Mouse (Mus musculus): ENCODE measurements at regions not wholly inside any gene's neighbourhood (a gene's known extent, or its start where the extent isn't known, plus 50 kb on each side); places are given as distances from the start of the nearest gene placed in this dataset.
"Not testable (repeated sequence)": the region's sequence is repeated elsewhere in the genome, so short reads cannot be mapped to it uniquely, and the experiment has no call there.

DNA sequence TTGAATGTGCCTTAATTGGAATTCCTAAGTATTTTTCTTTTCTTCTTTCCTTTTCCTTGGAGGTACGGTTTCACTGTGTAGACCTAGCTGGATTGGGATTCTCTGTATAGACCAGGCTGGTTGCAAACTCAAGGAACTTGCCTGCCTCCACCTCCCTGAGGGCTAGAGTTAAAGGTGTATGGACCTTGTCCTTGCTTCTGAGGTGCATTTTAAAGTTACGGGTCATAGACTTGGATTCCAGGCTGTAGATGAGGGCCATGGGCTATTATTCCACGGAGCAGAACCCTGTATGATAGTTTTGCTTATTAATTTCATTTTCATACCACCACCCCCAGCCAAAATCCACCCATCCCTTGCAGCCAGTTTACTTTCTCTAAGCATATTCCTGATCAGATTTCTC lies 50.7 kb upstream of the Wdr26 start:
- DNase-seq (ENCODE audit: low read depth, low spot score), result no peak

DNA sequence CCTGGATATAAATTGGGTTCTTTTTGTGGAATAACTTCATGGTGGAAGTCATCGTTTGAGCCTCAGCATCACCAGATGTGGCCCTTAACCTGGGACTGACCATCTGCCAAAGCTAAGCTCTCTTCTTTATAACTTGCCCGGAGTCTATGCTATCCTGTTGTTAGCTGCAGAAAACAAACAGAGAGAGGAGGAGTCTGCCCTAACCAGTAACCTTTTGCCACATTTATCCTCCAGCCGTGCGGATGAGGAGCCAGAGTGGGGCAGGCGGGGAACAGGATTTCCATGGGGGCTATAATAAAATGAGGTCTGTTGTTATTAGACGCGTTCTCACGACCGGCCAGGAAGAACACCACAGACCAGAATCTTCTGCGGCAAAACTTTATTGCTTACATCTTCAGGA lies 51.4 kb upstream of the Wdr26 start:
- DNase-seq (ENCODE audit: low read depth, low spot score), result no peak

DNA sequence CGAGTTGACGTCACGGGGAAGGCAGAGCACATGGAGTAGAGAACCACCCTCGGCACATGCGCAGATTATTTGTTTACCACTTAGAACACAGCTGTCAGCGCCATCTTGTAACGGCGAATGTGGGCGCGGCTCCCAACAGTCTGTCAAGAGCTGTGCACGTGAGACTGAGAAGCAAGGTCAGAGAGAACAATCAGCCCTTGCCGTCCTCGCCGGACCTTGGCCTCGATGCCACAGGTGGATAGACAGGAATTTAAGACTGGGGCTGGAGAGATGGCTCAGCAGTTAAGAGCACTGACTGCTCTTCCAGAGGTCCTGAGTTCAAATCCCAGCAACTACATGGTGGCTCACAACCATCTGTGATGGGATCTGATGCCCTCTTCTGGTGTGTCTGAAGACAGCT lies 58.7 kb upstream of the Wdr26 start:
- DNase-seq (ENCODE audit: low read depth, low spot score), result not testable (repeated sequence)

DNA sequence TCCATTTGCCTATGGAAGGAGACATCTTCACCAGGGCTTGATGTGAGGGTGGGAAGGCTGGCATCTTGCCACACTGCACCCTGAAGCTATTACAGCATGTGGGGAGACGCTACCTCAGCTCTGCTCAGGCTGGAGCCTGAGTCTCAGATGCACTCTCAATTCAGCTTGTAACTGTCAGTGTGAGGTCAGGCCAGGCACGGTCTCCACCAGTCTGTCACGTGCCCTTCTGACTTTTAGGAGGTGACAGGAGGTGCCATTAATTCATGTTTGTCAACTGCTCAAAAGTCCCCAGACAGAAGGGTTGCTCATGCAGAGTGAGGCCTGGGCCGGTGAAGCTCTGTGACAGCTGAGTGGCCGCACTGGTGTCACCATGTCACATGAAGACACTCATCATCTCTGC lies 59.4 kb upstream of the Wdr26 start:
- DNase-seq (ENCODE audit: low read depth, low spot score), result no peak

DNA sequence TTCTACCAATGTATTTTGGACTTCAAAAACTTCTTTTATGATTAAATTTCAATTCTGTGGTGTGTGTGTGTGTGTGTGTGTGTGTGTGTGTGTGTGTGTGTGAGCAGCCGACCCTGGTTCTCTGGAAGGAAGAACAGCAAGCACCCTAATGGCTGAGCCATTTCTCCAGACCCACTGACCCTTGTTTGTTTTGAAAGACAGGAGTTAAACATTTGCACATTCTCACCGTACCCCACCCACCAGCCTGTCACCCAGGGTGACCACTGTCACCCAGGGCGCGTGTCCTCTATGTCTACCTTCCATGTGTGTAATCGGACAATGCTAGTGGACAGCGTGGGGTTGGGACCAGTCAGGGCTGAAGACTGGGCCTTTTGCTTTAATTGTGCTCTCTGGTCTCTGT lies 60.0 kb upstream of the Wdr26 start:
- no peak for DNase-seq (ENCODE audit: low read depth, low spot score)

DNA sequence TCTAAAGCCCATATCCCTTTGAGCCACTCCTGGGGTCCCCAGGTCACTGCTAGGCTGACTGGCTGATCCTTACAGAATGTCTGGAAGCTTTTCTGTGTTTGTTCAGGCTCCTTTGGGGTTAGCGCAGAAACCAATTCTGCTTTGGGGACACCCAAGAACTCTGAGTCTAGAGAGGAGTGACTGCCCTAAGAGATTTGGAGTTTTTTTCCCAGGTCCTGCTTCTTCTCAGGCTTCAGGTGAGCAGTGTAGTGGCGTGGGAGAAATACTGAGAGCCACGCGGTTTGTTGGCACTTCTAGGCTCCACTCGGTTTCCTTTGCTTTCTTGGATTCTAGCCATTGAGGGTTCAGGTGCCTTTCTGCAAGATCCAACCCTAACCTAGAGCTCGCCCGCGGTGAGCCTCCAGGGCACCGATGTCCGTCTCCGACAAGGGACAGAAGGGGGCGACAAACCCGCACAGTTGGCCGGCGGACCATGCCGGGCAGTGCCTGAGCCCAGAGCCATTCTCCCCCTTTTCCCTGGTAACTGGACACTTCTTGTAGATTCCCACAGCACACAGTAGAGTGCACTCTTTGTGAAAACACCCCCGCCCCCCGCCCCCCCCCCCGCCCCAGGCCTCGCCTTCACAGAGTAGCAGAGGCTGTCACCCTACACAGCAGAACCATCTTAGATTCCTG lies 61.0 kb upstream of the Wdr26 start:
- DNase-seq (ENCODE audit: low read depth, low spot score), result peak; percentile 69

DNA sequence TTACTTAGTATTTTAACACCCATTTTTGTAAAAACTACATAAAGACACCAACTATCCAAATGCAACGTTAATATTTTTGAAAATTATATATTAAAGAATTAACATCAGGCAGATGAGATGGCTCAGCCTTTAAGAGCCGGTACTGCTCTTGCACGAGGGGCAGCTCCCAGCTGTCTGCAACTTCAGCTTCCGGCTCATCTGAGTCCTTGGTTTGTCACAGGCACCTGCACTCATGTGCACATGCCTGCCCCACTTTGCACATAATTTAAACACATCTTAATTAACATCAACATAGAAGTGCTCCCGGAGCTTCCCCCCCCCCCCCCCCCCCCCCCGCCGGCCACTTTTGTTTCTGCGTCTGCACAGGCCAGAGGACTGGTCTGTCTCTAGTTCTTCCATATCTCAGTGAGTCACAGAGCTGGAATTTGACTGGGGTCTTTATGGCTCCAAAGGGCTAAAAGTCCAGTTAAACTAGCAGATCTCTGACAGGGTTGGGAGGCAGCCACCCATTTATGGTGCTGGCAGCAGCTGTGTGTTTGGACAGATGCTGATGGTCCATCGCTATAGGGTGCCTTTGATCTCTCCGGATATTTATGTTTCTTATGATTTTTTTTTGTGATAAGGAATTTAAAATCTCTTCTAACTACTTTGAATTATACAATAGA lies 61.9 kb upstream of the Wdr26 start:
- DNase-seq (ENCODE audit: low read depth, low spot score), result no peak

DNA sequence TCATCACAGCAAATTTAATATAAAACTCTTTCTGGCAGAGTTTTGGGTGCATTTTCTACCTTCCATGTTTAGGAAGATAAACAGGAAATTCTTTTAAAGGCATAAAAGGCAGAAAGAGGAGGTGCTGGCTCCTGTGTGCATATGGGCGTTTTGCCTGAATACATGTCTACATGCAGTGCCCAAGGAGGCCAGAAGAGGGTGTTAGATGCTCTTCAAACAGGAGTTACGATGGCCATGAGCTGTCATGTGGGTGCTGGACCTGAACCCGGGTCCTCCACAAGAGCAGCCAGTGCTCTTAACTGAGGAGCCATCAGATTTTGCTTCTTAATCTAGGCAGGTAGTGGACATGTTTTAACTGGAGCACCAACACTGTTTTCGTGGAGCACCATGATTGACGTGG lies 69.0 kb upstream of the Wdr26 start:
- DNase-seq (ENCODE audit: low read depth, low spot score), result peak; percentile 39

DNA sequence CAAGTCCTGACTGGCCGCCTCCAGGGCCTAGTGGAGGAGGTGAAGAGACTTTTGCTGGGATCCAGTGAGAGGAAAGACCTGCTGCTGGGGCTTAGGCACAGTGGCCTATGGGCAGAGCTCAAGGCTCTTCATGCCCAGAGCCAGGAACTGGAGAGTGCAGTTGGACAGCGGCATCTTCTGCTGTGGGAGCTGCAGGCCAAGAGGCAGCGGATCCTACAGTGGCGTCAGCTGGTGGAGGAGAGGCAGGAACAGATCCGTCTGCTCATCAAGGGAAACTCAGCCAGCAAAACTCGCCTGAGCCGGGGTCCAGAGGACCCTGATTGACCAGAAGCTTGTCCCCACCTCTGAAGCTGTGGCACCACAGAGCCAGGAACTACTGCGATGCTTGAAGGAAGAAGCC lies 69.4 kb upstream of the Cnih3 start:
- DNase-seq (ENCODE audit: low read depth, low spot score), result not testable (repeated sequence)

DNA sequence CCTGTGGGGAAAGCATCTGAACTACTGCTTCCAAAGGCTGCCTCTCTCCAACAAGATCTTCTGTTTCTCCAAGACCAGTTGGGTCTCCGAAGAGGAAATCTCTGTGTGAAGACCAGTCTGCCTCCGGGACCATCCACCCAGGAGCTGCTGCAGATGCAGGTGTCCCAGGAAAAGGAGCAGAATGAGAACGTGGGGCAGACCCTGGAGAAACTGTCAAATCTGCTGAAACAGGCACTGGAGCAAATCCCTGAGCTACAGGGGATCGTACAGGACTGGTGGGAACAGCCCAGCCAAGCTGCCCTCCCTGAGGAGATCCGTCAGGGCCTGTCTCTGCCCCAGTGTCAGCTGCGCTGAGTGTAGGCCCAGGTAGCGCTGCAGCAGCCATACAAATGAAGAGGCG lies 68.9 kb upstream of the Cnih3 start:
- not testable (repeated sequence) for DNase-seq (ENCODE audit: low read depth, low spot score)

DNA sequence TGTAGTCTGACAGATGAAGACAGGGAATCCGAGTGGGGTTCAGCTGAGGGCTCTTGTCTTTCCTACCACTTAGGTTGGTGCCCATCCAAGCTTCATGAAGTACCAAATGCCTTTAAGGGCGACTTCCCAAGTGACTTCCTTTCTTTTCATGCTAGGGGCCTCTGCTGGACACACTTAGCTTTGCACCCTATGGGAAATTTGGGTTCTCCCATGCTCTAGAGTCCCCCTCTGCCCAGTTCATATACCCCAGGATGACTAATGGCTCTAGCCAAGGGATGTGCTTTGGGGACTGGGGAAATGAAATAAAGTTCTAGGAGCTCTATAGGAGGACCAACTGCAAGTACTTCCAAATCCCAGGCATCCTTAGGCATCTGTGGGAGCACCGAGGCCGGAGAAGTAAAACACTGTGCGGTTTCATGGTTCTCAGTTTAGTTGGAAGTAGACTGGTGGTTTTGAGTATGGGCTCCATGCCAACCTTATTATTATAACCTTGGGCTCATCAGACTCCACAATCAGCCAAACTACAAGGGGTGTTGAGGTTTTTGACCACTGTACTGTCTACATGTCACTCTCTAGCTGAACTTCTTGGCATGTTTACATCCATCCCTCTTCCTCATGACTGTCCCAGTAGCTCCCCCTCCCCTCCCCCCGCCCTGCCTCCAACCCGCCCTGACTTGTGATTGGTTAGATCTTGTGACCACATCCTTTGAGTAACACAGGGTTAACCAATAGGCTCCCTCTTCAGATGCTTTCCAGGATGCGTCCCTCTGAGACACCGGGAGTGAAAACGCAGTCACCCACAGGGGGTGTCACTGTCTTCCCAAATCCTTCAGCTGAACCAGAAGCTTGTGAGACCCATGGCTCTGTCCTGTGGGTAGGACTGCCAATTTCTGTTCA lies 67.9 kb upstream of the Cnih3 start:
- peak; percentile 32 for DNase-seq (ENCODE audit: low read depth, low spot score)

DNA sequence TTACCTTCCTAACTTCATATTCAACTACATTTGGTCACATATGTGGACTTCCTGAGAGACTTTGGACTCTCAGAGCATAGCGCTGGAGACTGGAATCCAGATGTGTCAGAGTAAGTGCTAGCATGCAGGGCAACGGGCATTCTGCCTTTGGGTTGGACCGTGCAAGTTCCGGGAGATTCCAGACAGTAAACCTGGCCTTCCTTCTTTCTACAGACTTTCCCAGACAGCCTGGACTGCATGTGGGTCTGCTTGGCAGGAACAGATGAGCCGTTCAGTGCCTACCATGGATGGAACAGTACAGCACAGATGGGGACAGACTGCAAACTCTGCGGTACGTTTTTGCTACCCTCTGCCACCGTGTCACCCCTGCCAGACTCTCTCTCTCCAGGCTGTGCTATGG lies 66.8 kb upstream of the Cnih3 start:
- DNase-seq (ENCODE audit: low read depth, low spot score), result no peak

DNA sequence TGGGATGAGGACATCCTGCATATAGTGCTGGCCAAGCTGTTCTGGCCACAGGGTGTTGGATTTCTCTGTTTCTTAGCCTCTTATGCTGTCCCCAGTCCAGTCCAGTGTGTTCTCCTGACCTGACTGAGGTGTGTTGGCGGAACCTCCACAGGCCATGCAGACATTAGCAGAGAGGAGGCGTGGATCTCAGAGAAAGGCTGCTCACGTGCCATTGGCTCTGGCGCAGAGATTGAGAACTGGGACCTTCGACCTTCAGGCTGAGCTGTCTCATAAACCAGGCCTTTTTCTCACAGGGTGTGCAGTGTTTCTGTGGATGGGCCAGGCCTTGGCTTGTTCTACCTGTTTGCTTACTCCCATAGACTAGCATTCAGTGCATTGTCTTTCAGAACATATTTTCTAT lies 66.3 kb upstream of the Cnih3 start:
- no peak for DNase-seq (ENCODE audit: low read depth, low spot score)

DNA sequence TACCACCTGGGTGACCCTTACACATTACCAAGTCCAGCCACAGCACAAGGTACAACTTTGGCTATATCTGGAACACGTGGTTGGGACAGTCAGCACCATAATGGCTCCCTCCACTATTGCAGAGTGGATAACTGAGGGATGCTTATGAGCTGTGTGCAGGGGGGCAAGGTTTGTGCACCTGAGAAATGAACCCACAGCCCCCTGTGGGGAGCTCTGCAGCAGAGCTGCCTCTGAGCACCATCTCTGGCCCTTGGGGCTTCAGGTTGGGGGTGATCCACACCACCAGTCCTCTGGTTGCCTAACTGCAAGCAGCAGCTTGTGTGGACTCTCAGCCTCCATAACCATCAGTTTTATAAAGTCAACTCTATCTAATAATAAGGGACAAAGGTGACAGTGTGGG lies 65.3 kb upstream of the Cnih3 start:
- no peak for DNase-seq (ENCODE audit: low read depth, low spot score)

DNA sequence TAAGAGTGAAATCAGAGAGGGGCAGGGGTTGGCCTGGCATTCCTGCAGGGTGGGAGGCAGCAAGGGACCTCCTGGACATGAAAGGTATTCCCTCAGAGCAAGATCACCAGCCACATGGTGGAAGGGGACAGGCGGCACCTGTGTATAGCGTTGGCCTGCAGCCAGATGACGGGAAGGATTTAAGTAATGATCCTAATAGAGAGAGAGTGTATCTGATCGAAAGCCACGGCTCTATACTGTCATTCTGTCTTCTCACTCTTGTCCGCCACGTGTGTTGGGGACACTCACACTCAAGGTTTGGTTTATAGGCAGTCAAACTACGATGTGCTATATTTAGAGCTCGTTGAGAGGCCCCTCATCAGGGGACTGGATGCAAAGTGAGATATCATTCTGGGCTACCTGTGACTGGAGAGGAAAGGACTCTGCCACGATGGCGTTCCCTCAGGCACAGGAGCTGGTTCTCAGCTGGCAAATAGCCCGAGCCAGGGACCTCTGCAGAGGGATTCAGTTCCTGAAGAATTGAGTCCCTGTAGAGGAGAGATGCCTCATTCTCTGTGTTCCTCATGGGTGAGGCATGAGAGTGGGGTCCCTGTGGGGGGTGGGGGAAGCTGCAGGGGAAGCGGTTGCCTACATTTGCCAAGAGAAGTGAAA lies 62.9 kb upstream of the Cnih3 start:
- no peak for DNase-seq (ENCODE audit: low read depth, low spot score)

DNA sequence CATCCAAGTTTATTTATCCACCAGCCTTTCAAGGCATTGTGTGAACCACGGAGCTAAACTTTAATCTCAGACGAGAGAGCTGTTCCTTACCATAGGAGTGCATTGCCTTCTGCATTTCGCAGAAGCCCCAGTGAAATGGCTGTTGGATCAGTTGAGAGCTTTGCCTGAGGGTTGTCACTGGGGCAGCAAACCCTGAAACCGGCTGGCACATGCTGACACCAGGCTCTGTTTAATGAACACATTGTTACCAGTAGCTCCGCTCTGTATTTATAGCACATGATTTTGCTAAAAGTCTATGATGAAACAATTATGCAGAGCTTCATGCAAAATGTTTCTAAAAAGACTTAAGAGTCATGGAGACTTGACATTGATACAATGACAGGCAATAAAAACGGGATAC lies 61.2 kb upstream of the Cnih3 start:
- DNase-seq (ENCODE audit: low read depth, low spot score), result no peak

DNA sequence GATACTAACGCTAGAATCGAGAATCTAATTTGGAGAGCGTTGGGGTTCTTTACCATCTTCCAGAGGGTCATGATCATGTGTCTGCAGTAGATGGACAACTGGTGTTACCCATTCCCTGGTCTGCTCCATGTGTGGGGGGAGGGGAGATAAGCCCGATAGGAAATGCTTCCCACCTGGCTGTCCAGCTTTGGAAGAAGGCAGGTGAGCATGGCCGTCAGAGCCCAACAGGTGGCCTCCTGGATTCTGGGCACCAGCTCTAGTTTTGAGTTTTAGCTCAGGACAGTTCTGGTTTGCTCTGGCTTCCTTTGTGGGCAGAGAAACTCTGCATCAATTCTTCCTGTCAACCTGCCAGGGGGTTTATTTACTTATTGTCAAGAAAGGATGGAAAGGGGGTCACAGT lies 60.5 kb upstream of the Cnih3 start:
- DNase-seq (ENCODE audit: low read depth, low spot score), result no peak

DNA sequence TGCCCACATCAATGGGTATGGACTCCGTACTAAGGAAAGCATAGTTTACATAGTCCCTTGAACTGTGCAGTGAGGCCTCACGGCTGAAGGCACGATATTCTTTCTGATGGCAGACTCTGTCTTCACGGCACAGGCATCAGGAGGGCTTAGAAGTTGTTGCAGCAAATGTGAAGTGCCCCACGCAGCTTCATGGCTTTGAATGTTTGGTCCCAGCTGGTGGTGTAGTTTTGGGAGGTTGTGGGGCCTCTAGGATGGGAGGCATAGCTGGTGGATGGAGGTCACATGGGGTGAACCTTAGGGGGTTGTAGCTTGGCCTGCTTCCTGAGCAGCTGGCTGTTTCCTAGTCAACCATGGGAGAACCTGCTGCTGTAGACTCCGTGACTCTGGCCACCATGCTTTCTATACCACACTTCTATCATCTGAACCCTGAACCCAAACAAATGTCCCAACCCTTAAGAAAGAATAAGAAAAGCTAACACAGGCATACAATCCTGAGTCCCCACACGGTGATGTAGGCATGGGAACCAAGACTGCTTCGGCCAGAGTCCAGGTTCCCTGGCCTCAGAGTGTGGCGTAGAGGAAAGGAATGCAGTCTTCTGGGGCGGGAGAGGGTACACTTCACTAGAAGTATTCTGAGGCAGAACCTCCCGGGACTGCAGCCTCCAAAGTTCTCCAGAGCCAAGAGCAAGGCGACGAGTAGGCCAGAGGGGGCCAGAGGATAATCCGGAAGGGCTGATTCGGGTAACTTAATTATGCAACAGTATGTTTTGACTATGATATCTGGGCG lies 59.2 kb upstream of the Cnih3 start:
- DNase-seq (ENCODE audit: low read depth, low spot score), result no peak

DNA sequence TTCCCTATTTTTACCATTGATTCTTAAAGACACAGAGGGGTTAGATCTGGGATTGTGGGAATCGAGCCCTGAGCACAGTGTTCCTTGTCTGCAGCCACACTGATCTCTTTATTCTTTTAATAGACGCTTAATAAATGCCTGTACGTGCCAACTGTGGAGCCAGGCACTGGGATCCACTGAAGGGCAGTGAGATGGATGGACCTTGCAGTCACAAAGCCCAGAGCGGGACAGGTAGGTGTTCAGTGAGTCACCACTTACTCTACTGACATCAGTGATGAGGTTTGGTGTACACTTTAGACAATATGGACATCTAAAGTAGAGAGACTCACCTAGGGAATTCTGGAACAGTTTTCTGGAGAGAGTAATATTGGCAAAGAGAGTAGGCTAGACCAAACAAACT lies 56.8 kb upstream of the Cnih3 start:
- DNase-seq (ENCODE audit: low read depth, low spot score), result no peak

DNA sequence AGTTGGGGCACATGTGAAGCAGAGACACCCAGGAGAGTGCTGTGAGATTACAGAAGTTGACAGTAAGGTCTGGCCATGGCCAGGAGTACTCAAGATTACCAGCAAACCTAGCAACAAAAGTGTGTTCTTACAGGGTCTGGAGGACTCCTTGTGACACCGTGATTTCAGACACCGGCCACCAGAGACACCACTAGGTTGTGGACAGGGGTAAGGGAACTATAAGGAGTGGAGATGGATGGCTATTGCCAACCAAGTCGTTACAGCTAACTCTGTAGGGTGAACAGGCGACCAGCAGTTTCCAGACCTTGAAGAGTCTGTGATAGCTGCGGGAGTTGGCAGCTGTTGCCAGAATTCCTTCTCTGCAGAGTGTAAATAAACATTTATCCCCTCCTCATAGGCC lies 54.4 kb upstream of the Cnih3 start:
- no peak for DNase-seq (ENCODE audit: low read depth, low spot score)

DNA sequence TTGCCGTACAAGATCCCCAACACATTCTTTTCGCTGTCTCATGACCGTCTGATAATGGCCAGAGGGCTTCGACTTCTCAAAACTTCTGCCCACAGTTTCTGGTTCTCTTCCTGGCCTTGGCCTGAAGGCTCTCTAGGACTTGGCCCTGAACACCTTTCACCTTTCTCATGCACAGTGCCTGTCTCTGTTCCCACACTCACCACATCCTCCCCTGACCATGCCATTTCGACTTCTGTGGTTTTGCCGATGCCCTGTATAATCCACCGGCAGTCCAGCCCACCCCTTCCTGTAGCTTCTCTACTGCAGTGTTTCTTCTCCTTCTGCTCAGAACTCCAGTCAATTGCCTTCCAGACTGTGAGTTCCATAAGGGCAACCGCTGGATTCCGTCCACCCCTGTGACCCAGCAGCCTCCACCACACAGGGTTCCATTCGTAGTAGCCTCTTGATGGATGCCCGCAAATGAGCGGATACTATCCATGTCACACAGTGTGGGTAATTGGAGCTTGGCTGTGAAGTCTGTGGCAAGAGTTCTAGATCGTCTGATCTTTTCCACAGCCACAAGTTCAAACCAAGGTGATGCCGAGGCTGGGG lies 53.3 kb upstream of the Cnih3 start:
- DNase-seq (ENCODE audit: low read depth, low spot score), result no peak
